Mouse (Mus musculus) embryonic stem cell, embryonic (primary cell): ENCODE results near the gene Carmil3.

ENCODE experiments used
- CTCF ChIA-PET, 4 experiments: fragments of 300-600 bp in 2 of 4; fragments of 350-600 bp in 2 of 4; sonication (Branson Sonifier 250); formaldehyde crosslinking; loops; one replicate each; lab custom pipeline; 2022; ENCODE audit warnings: inconsistent platforms in 2 of 4; lab: Charles Lee
- POLR2A ChIA-PET, 4 experiments: fragments of 300-600 bp in 2 of 4; fragments of 350-600 bp in 2 of 4; sonication (Branson Sonifier 250); formaldehyde crosslinking; loops; one replicate each; lab custom pipeline; 2022; ENCODE audit warnings: antibody characterized with exemption in 4 of 4, inconsistent platforms in 1 of 4; lab: Charles Lee

Gene Carmil3

GRCm38 (mm10) chr14:55544334-55544733, 53.9 kb downstream of the Carmil3 start:
- ChIA-PET POLR2A (interaction anchor here in 2 of 4 experiments (0.5 to 8.1 kb wide), 3 partner anchors 10 to 154 kb away, joined by 3 to 96 read pairs (median 5); no protein-coding TSS in a partner anchor), CTCF (interaction anchor here in 1 of 4 experiments (0.7 kb wide), 1 partner anchor 73 kb away, joined by 3 read pairs; no protein-coding TSS in a partner anchor)

- POLR2A ChIA-PET: interaction anchor here in 3 of 4 experiments (0.7 to 3.6 kb wide), 9 partner anchors 9 to 571 kb away, joined by 3 to 48 read pairs (median 16); partner anchors contain the start of genes A730061H03Rik (in 3 of the 3), Dcaf11 (in 3 of the 3), Pck2 (in 2 of the 3) and Gzme (in 1 of the 3)
- CTCF ChIA-PET: no interaction called here
Measured at GRCm38 (mm10) chr14:55550191-55550590, 59.7 kb downstream of the Carmil3 start.

- ChIA-PET POLR2A (interaction anchor here in 3 of 4 experiments (0.6 to 6.5 kb wide), 32 partner anchors 9 to 1359 kb away, joined by 3 to 96 read pairs (median 3); partner anchors contain the start of genes A730061H03Rik (in 3 of the 3), Dcaf11 (in 3 of the 3), Pck2 (in 3 of the 3) and Psme2 (in 3 of the 3)), CTCF (interaction anchor here in 1 of 4 experiments (0.9 to 1.8 kb wide), 4 partner anchors 9 to 193 kb away, joined by 3 to 9 read pairs (median 6); partner anchors contain the start of genes A730061H03Rik and Psme1)
Measured at GRCm38 (mm10) chr14:55551347-55551746, 60.9 kb downstream of the Carmil3 start.

- CTCF ChIA-PET: interaction anchor here in 2 of 4 experiments (0.9 to 1.8 kb wide), 6 partner anchors 9 to 192 kb away, joined by 3 to 9 read pairs (median 4); partner anchors contain the start of genes A730061H03Rik (in 1 of the 2) and Psme1 (in 1 of the 2)
- POLR2A ChIA-PET: interaction anchor here in 3 of 4 experiments (0.6 to 6.5 kb wide), 31 partner anchors 8 to 1359 kb away, joined by 3 to 96 read pairs (median 3); partner anchors contain the start of genes A730061H03Rik (in 3 of the 3), Dcaf11 (in 3 of the 3), Pck2 (in 3 of the 3) and Psme2 (in 3 of the 3)
Measured at GRCm38 (mm10) chr14:55551794-55552193, 61.3 kb downstream of the Carmil3 start.

GRCm38 (mm10) chr14:55554635-55555034, 64.2 kb downstream of the Carmil3 start:
- CTCF ChIA-PET: interaction anchor here in 2 of 4 experiments (0.6 to 1.1 kb wide), 7 partner anchors 31 to 690 kb away, joined by 3 read pairs; partner anchors contain the start of gene Emc9 (in 1 of the 2)
- POLR2A ChIA-PET: interaction anchor here in 2 of 4 experiments (0.6 to 6.5 kb wide), 13 partner anchors 9 to 911 kb away, joined by 3 to 96 read pairs (median 3); partner anchors contain the start of genes Pck2 (in 1 of the 2), Psme2 (in 1 of the 2) and Rnf31 (in 1 of the 2)

GRCm38 (mm10) chr14:55555788-55556187, 65.3 kb downstream of the Carmil3 start:
- CTCF ChIA-PET: interaction anchor here in 3 of 4 experiments (0.5 to 2.1 kb wide), 9 partner anchors 9 to 268 kb away, joined by 3 to 17 read pairs (median 4); partner anchors contain the start of genes Emc9 (in 1 of the 3), Nfatc4 (in 1 of the 3), Pck2 (in 1 of the 3) and Psme2 (in 1 of the 3)
- POLR2A ChIA-PET: interaction anchor here in 3 of 4 experiments (0.7 to 6.5 kb wide), 10 partner anchors 9 to 268 kb away, joined by 3 to 96 read pairs (median 4); partner anchors contain the start of genes Pck2 (in 2 of the 3), Psme2 (in 1 of the 3) and Rnf31 (in 1 of the 3)

- ChIA-PET CTCF (interaction anchor here in 3 of 4 experiments (0.6 to 3.5 kb wide), 15 partner anchors 9 to 478 kb away, joined by 3 to 17 read pairs (median 4); partner anchors contain the start of genes Psme2 (in 2 of the 3), Rnf31 (in 2 of the 3), Dhrs4 (in 1 of the 3) and Nfatc4 (in 1 of the 3)), POLR2A (interaction anchor here in 3 of 4 experiments (0.6 to 6.5 kb wide), 18 partner anchors 8 to 676 kb away, joined by 3 to 96 read pairs (median 4); partner anchors contain the start of genes Pck2 (in 2 of the 3), Dhrs4 (in 1 of the 3), Fitm1 (in 1 of the 3) and Tgm1 (in 1 of the 3))
Measured at GRCm38 (mm10) chr14:55557003-55557402, 66.6 kb downstream of the Carmil3 start.

- ChIA-PET POLR2A (interaction anchor here in 3 of 4 experiments (0.6 to 6.5 kb wide), 18 partner anchors 9 to 480 kb away, joined by 3 to 96 read pairs (median 4); partner anchors contain the start of genes Pck2 (in 2 of the 3), Dhrs4 (in 1 of the 3), Psme2 (in 1 of the 3) and Rnf31 (in 1 of the 3)), CTCF (interaction anchor here in 3 of 4 experiments (0.5 to 3.5 kb wide), 13 partner anchors 11 to 460 kb away, joined by 3 to 17 read pairs (median 4); partner anchors contain the start of genes Psme2 (in 2 of the 3), Rnf31 (in 2 of the 3), Dhrs4 (in 1 of the 3) and Emc9 (in 1 of the 3))
Measured at GRCm38 (mm10) chr14:55557587-55557986, 67.1 kb downstream of the Carmil3 start.
